Mouse (Mus musculus): ENCODE measurements around the gene Lcmt1. TPM values are rescaled to one million over a fixed set of nuclear protein-coding genes. Genes with fewer than 3 reads are reported as not detected.

Gene Lcmt1
- polyA plus RNA-seq, 1 experiment from 2014 or later, result 70.5 TPM

DNA sequence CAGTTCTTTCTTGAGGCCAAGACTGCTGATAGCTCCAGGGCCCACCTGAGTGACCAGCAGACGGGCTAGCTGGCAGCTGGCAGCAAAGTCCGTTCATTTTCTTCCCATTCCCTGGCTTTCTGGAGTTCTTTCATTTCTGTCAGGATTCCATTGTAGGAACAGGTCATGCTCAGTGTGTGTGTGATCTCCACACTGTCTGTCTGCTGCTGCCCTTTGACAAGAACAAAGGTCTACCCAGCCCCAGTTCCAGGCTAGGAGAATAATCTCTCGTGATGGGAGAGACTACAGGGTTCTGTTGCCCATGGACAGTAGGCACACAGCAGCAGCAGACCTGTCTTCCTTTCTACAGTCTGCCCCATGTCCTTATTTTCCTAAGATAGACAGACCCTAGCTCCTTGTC is 48.1 kb downstream of the Lcmt1 start:
- Histone ChIP-seq H3K36me3 (ENCODE audit: control insufficient read depth, insufficient read depth, low read length) (peaks cover 2% of the 10 kb centered on the region; the same call in 1 of the 2 replicates), H3K4me2 (replicated peaks; ENCODE audit: low read depth, low read length) (no peak overlapping the region), H3K27ac (ENCODE audit: low read depth, low read length) (no peak overlapping the region), H3K9ac (ENCODE audit: low read depth, low read length) (no peak overlapping the region), H3K27me3 (ENCODE audit: control insufficient read depth, insufficient read depth, low read length) (no peaks in the 10 kb centered on the region), H3K4me3 (ENCODE audit: low read depth, low read length) (no peak overlapping the region), H3K4me1 (replicated peaks; ENCODE audit: control insufficient read depth, insufficient read depth, low read length) (no peaks in the 10 kb centered on the region), H3K9me3 (ENCODE audit: control insufficient read depth, low read length) (no peaks in the 10 kb centered on the region)
- no peak for DNase-seq (ENCODE audit: low spot score)
- no peak for ATAC-seq (ENCODE audit: low FRiP score)
- 91% methylated on average over 3 of the region's 3 CpGs for WGBS

DNA sequence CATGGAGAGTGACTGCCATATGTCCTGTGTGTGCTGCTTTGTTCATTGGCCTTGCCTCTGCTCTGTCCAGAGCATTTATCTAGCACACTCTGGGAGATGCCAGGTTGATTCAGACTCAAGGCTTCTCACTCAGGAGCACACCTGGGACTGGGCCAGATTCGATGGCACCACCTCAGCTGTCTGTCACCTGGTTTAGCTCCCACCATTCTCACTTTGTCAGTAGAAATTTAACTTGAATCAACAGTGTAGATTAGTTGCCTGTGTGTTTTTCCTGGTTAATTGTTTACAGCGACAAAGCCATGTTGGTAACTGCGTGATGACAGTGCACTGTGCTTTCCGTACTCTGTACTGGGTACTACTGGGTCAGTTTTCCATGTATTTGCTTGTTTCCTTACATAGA is 50.4 kb downstream of the Lcmt1 start:
- Histone ChIP-seq H3K27me3 (ENCODE audit: control insufficient read depth, insufficient read depth, low read length) (no peaks in the 10 kb centered on the region), H3K4me2 (replicated peaks; ENCODE audit: low read depth, low read length) (no peak overlapping the region), H3K4me3 (ENCODE audit: low read depth, low read length) (no peak overlapping the region), H3K36me3 (ENCODE audit: control insufficient read depth, insufficient read depth, low read length) (peaks cover 2% of the 10 kb centered on the region; the same call in 1 of the 2 replicates), H3K9me3 (ENCODE audit: control insufficient read depth, low read length) (no peaks in the 10 kb centered on the region), H3K9ac (ENCODE audit: low read depth, low read length) (no peak overlapping the region), H3K4me1 (replicated peaks; ENCODE audit: control insufficient read depth, insufficient read depth, low read length) (no peaks in the 10 kb centered on the region), H3K27ac (ENCODE audit: low read depth, low read length) (no peak overlapping the region)
- DNase-seq (ENCODE audit: low spot score) (no peak), ATAC-seq (ENCODE audit: low FRiP score) (no peak)
- WGBS, result 94% methylated on average over 4 of the region's 4 CpGs

DNA sequence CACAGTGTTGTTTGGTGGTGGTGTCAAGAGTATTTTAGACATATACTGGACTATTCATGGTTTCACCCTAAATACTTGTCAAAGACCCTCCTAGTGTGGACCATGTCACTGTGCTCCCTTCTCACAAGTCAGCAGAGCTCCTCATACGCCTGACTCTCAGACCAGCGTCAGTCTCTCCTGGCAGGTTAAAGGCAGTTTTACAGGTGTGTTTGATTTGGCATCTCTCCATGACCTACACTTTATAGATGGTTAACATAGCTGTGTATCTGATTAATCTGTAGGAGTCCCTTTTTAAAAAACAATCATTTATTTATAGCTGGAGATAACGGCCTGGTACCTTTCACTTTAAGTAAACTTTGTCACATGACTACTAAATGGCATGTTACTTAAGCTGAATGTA is 52.4 kb downstream of the Lcmt1 start:
- no peaks in the 10 kb centered on the region for H3K9me3 ChIP-seq (ENCODE audit: control insufficient read depth, low read length)
- no peaks in the 10 kb centered on the region for H3K27me3 ChIP-seq (ENCODE audit: control insufficient read depth, insufficient read depth, low read length)
- 91% methylated on average over 3 of the region's 3 CpGs for WGBS
- no peak for DNase-seq (ENCODE audit: low spot score)
- no peaks in the 10 kb centered on the region for H3K4me1 ChIP-seq (replicated peaks; ENCODE audit: control insufficient read depth, insufficient read depth, low read length)
- no peak overlapping the region for H3K4me2 ChIP-seq (replicated peaks; ENCODE audit: low read depth, low read length)
- peaks cover 2% of the 10 kb centered on the region; the same call in 1 of the 2 replicates for H3K36me3 ChIP-seq (ENCODE audit: control insufficient read depth, insufficient read depth, low read length)
- no peak for ATAC-seq (ENCODE audit: low FRiP score)
- H3K27ac ChIP-seq (ENCODE audit: low read depth, low read length), result no peak overlapping the region
- no peak overlapping the region for H3K4me3 ChIP-seq (ENCODE audit: low read depth, low read length)
- H3K9ac ChIP-seq (ENCODE audit: low read depth, low read length), result no peak overlapping the region

- H3K4me1 ChIP-seq (replicated peaks; ENCODE audit: control insufficient read depth, insufficient read depth, low read length), result no peaks in the 10 kb centered on the region
- H3K27ac ChIP-seq (ENCODE audit: low read depth, low read length), result no peak overlapping the region
- H3K4me3 ChIP-seq (ENCODE audit: low read depth, low read length), result no peak overlapping the region
- H3K9ac ChIP-seq (ENCODE audit: low read depth, low read length), result no peak overlapping the region
- WGBS, result 93% methylated on average over 6 of the region's 6 CpGs
- DNase-seq (ENCODE audit: low spot score), result no peak
- ATAC-seq (ENCODE audit: low FRiP score), result no peak
- H3K4me2 ChIP-seq (replicated peaks; ENCODE audit: low read depth, low read length), result no peak overlapping the region
- no peaks in the 10 kb centered on the region for H3K9me3 ChIP-seq (ENCODE audit: control insufficient read depth, low read length)
- peaks cover 2% of the 10 kb centered on the region; the same call in 1 of the 2 replicates for H3K36me3 ChIP-seq (ENCODE audit: control insufficient read depth, insufficient read depth, low read length)
- no peaks in the 10 kb centered on the region for H3K27me3 ChIP-seq (ENCODE audit: control insufficient read depth, insufficient read depth, low read length)
Observed at GRCm38 (mm10) chr7:123424281-123424680, 54.7 kb downstream of the Lcmt1 start.

DNA sequence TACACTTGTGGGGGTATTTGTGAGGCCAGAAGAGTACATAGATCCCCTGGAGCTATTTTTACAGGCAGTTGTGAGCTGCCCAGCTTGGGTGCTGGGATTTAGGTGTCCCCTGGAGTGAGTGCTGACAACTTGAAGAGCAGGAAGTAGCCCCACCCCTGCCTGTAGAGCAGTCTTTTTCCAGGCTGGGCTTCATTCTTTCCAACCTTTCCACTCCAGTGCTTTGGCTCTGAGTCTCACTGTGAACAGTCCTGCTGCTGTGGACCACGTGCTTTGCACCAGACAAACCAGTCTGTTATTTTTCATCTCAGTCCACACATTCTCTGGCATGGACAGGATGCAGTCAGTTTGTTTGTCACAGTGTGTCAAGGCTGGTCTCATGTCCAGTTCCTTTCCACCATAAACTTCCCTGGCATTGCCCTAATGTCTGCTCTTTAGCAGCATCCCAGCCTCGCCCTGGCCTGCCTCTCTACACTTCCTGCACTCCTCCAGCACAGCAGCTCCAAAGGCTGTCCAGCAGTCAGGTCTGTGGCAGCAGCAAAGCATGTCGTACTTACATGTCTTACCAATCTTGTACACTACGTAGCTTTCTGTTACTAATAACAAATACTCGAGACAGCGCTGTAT is 55.7 kb downstream of the Lcmt1 start:
- Histone ChIP-seq H3K36me3 (ENCODE audit: control insufficient read depth, insufficient read depth, low read length) (peaks cover 2% of the 10 kb centered on the region; the same call in 1 of the 2 replicates), H3K4me1 (replicated peaks; ENCODE audit: control insufficient read depth, insufficient read depth, low read length) (no peaks in the 10 kb centered on the region), H3K27ac (ENCODE audit: low read depth, low read length) (no peak overlapping the region), H3K4me2 (replicated peaks; ENCODE audit: low read depth, low read length) (no peak overlapping the region), H3K4me3 (ENCODE audit: low read depth, low read length) (no peak overlapping the region), H3K27me3 (ENCODE audit: control insufficient read depth, insufficient read depth, low read length) (no peaks in the 10 kb centered on the region), H3K9ac (ENCODE audit: low read depth, low read length) (no peak overlapping the region), H3K9me3 (ENCODE audit: control insufficient read depth, low read length) (no peaks in the 10 kb centered on the region)
- WGBS, result 88% methylated on average over 6 of the region's 6 CpGs
- ATAC-seq (ENCODE audit: low FRiP score) (no peak), DNase-seq (ENCODE audit: low spot score) (no peak)

- Histone ChIP-seq H3K4me2 (replicated peaks; ENCODE audit: low read depth, low read length) (no peak overlapping the region), H3K4me3 (ENCODE audit: low read depth, low read length) (no peak overlapping the region), H3K36me3 (ENCODE audit: control insufficient read depth, insufficient read depth, low read length) (no peaks in the 10 kb centered on the region), H3K9me3 (ENCODE audit: control insufficient read depth, low read length) (no peaks in the 10 kb centered on the region), H3K27me3 (ENCODE audit: control insufficient read depth, insufficient read depth, low read length) (no peaks in the 10 kb centered on the region), H3K4me1 (replicated peaks; ENCODE audit: control insufficient read depth, insufficient read depth, low read length) (no peaks in the 10 kb centered on the region), H3K9ac (ENCODE audit: low read depth, low read length) (no peak overlapping the region), H3K27ac (ENCODE audit: low read depth, low read length) (no peak overlapping the region)
- ATAC-seq (ENCODE audit: low FRiP score) (no peak), DNase-seq (ENCODE audit: low spot score) (no peak)
- 88% methylated on average over 8 of the region's 8 CpGs for WGBS
Observed at GRCm38 (mm10) chr7:123429624-123430410, 60.2 kb downstream of the Lcmt1 start.

GRCm38 (mm10) chr7:123430411-123430705 is 60.8 kb downstream of the Lcmt1 start:
- WGBS, result 86% methylated on average over 4 of the region's 4 CpGs
- H3K4me1 ChIP-seq (replicated peaks; ENCODE audit: control insufficient read depth, insufficient read depth, low read length), result no peaks in the 10 kb centered on the region
- ATAC-seq (ENCODE audit: low FRiP score), result no peak

DNA sequence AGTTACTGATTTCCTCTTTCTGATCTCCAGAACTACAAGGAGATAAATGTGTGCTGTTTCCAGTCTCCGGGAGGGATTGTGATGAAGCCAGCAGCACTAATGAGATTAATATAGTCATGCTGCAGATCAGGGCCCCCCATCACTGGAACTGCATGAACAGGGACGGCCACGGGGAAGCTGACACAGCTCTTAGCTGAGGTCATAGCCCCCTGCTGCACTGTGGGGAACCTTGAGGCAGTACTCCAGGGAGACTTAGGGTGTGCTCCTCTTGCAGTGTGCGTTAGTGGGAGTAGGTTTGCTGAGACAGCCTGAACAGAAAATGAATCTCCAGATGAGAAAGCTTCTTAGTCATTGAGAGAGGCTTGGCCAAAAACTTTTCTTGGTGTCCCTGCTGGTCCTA is 61.6 kb downstream of the Lcmt1 start:
- no peak overlapping the region for H3K27ac ChIP-seq (ENCODE audit: low read depth, low read length)
- ATAC-seq (ENCODE audit: low FRiP score) (no peak), DNase-seq (ENCODE audit: low spot score) (no peak)
- H3K4me2 ChIP-seq (replicated peaks; ENCODE audit: low read depth, low read length), result no peak overlapping the region
- WGBS, result 79% methylated on average over 4 of the region's 4 CpGs
- H3K9me3 ChIP-seq (ENCODE audit: control insufficient read depth, low read length), result no peaks in the 10 kb centered on the region
- no peaks in the 10 kb centered on the region for H3K36me3 ChIP-seq (ENCODE audit: control insufficient read depth, insufficient read depth, low read length)
- no peaks in the 10 kb centered on the region for H3K4me1 ChIP-seq (replicated peaks; ENCODE audit: control insufficient read depth, insufficient read depth, low read length)
- H3K9ac ChIP-seq (ENCODE audit: low read depth, low read length), result no peak overlapping the region
- H3K4me3 ChIP-seq (ENCODE audit: low read depth, low read length), result no peak overlapping the region
- H3K27me3 ChIP-seq (ENCODE audit: control insufficient read depth, insufficient read depth, low read length), result no peaks in the 10 kb centered on the region

More at GRCm38 (mm10) chr7:123430411-123430705, 60.8 kb downstream of the Lcmt1 start:
- Histone ChIP-seq H3K27me3 (ENCODE audit: control insufficient read depth, insufficient read depth, low read length) (no peaks in the 10 kb centered on the region), H3K4me3 (ENCODE audit: low read depth, low read length) (no peak overlapping the region), H3K4me2 (replicated peaks; ENCODE audit: low read depth, low read length) (no peak overlapping the region), H3K9ac (ENCODE audit: low read depth, low read length) (no peak overlapping the region), H3K27ac (ENCODE audit: low read depth, low read length) (no peak overlapping the region), H3K9me3 (ENCODE audit: control insufficient read depth, low read length) (no peaks in the 10 kb centered on the region), H3K36me3 (ENCODE audit: control insufficient read depth, insufficient read depth, low read length) (no peaks in the 10 kb centered on the region)
- DNase-seq (ENCODE audit: low spot score), result no peak

DNA sequence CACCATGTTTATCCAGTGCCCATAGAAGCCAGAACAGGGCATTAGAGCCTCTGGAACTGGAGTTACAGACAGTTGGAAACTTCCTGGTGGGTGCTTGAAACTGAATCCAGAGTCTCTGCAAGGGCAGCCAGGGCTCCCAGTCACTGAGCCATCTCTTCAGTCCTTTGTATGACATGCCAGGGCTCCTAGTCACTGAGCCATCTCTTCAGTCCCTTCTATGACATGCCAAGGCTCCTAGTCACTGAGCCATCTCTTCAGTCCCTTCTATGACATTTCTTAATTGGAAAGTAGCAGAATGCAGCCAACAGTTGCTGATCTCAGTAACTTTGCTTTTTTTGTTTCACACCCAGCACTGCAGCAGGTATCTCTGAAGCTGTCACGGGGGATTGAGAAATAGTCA is 72.5 kb downstream of the Lcmt1 start:
- Histone ChIP-seq H3K4me1 (replicated peaks; ENCODE audit: control insufficient read depth, insufficient read depth, low read length) (no peaks in the 10 kb centered on the region), H3K9ac (ENCODE audit: low read depth, low read length) (no peak overlapping the region), H3K4me3 (ENCODE audit: low read depth, low read length) (no peak overlapping the region), H3K9me3 (ENCODE audit: control insufficient read depth, low read length) (no peaks in the 10 kb centered on the region), H3K27ac (ENCODE audit: low read depth, low read length) (no peak overlapping the region), H3K36me3 (ENCODE audit: control insufficient read depth, insufficient read depth, low read length) (no peaks in the 10 kb centered on the region), H3K4me2 (replicated peaks; ENCODE audit: low read depth, low read length) (no peak overlapping the region), H3K27me3 (ENCODE audit: control insufficient read depth, insufficient read depth, low read length) (no peaks in the 10 kb centered on the region)
- DNase-seq (ENCODE audit: low spot score), result no peak
- no peak for ATAC-seq (ENCODE audit: low FRiP score)
- WGBS, result 100% methylated on average over 1 of the region's 1 CpGs

All from hindbrain, embryonic 11.5 days (tissue).